Mouse (Mus musculus) neural tube, embryonic 14.5 days (tissue): ENCODE results near the gene Ankzf1. TPM values are rescaled to one million over a fixed set of nuclear protein-coding genes. Genes with fewer than 3 reads are reported as not detected.

Experiments
- ATAC-seq: fragments of 200-750 bp; cut with Nextera tagmentation; 2 replicates; pipeline ENCODE4 v1.8.0; 2017; ENCODE audit warnings: low read depth, mild to moderate bottlenecking, moderate TSS enrichment, moderate library complexity
- H3K27ac ChIP-seq: fragments of 300-500 bp; sonication (generic); 2 replicates; pipeline ENCODE4 v1.5.1; 2014; ENCODE audit warnings: low read depth, mild to moderate bottlenecking, control low read depth, low read length, moderate library complexity, mixed read lengths
- H3K27me3 ChIP-seq: fragments of 300-500 bp; sonication (generic); 2 replicates; pipeline ENCODE4 v1.6.1; 2014; ENCODE audit warnings: low read length; ENCODE audit not compliant: control insufficient read depth, insufficient read depth
- H3K36me3 ChIP-seq: fragments of 300-500 bp; sonication (generic); 2 replicates; pipeline ENCODE4 v1.6.1; 2014; ENCODE audit warnings: low read length, mixed read lengths; ENCODE audit not compliant: control insufficient read depth, insufficient read depth
- H3K4me1 ChIP-seq: fragments of 300-500 bp; sonication (generic); 2 replicates; pipeline ENCODE4 v1.6.1; 2014; ENCODE audit warnings: low read length; ENCODE audit not compliant: control insufficient read depth, insufficient read depth
- H3K4me2 ChIP-seq: fragments of 300-500 bp; sonication (generic); 2 replicates; pipeline ENCODE4 v1.6.1; 2014; ENCODE audit warnings: mild to moderate bottlenecking, low read depth, low read length, control low read depth
- H3K4me3 ChIP-seq: fragments of 300-500 bp; sonication (generic); 2 replicates; pipeline ENCODE4 v1.5.1; 2014; ENCODE audit warnings: low read depth, low read length, control low read depth, mixed read lengths
- H3K9ac ChIP-seq: fragments of 300-500 bp; sonication (generic); replicated peaks from 2 replicates; pipeline ENCODE4 v1.6.1; 2014; ENCODE audit warnings: low read depth, mild to moderate bottlenecking, control low read depth, low read length, mixed read lengths
- H3K9me3 ChIP-seq: fragments of 300-500 bp; sonication (generic); 2 replicates; pipeline ENCODE4 v1.6.1; 2016; ENCODE audit warnings: low read length; ENCODE audit not compliant: control insufficient read depth
- WGBS: fragments of 180-500 bp; shearing (Covaris S2); extraction: QIAGEN DNeasy Blood & Tissue Kit; methylation state at CpG from one replicate; pipeline ENCODE4 v1.1.7; 2014; 5-methylcytosine and 5-hydroxymethylcytosine counted together
- polyA plus RNA-seq: library from polyadenylated mRNA; unstranded; fragments of >200 nt; fragmentation: Nextera tagmentation; extraction: Ambion mirVana; gene quantifications from 2 replicates; pipeline ENCODE4 v1.2.1, GENCODE M21; 2014

Ankzf1 gene
- polyA plus RNA-seq, 1 experiment from 2014 or later, result 20.2 TPM

DNA sequence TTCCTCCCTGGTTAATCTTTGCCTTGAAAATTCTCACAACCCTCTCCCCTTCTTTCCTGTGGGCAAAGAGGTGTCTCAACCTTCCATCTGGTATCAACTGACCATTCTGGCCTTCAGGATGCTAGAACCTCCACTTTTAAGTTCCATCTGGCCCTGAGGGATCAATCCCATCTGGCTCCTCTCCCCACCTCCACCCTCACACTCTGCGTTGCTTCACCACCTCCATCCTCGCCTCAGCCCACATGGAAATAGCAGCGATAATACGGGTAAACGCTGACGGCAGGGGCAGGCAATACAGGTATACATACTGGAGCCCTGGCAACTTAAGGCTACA lies 25.9 kb downstream of the Ankzf1 start:
- no peaks in the 10 kb centered on the region for H3K9me3 ChIP-seq
- H3K4me3 ChIP-seq, result no peak overlapping the region
- H3K27ac ChIP-seq, result no peak overlapping the region
- H3K9ac ChIP-seq, result no peak overlapping the region
- no peak for ATAC-seq
- H3K27me3 ChIP-seq, result peaks cover 32% of the 10 kb centered on the region
- WGBS, result 3% methylated on average over 6 of the region's 6 CpGs
- peaks cover 10% of the 10 kb centered on the region; the same call in 1 of the 2 replicates for H3K4me1 ChIP-seq
- H3K4me2 ChIP-seq, result peak overlapping the region; percentile 78; the same call in 1 of the 2 replicates
- peaks cover 18% of the 10 kb centered on the region for H3K36me3 ChIP-seq

DNA sequence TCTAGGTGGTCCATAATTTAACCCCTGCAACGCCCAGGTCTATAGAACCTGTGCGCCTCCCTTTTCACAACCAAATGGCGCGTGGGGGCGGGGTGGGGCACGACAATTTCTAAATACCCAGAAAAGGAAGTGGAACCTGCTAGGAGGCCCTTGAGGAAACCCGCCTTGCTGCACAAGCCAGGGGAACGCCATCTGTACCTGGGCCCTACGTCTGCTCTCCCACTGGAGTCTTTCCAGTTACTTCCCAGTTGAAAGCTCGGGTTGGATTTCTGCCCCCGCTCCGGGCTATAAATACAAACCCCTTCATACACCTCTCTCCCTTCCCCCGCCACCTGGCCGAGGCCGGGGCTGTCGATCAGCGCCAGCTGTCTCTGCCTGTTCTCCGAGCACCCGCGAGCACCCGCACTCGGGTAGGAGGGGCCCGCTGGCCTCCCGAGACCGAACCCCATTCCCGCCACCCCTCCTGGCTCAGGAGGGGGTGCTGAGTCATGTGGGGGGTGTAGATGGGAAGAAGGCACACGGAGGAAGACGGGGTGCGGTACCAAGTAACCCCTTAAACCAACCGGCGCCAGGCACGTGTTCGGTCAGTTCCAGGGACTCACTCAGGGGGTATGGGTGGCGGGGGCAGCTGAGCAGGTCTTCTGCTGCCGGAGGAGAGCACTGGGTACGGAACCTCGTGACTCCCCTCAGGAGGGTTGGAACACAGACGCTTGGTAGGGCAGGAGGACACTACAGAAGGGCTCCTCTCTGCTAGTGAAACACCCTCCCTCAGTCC lies 26.5 kb downstream of the Ankzf1 start:
- H3K9me3 ChIP-seq, result no peaks in the 10 kb centered on the region
- peak overlapping the region; percentile 44 for H3K4me3 ChIP-seq
- peak; percentile 72; the same call in 1 of the 2 replicates for ATAC-seq
- peaks cover 16% of the 10 kb centered on the region for H3K36me3 ChIP-seq
- H3K4me1 ChIP-seq, result peaks cover 10% of the 10 kb centered on the region; the same call in 1 of the 2 replicates
- WGBS, result 2% methylated on average over 38 of the region's 38 CpGs
- peak overlapping the region; percentile 28; the same call in 1 of the 2 replicates for H3K9ac ChIP-seq
- H3K27ac ChIP-seq, result no peak overlapping the region
- peak overlapping the region; percentile 78 for H3K4me2 ChIP-seq
- H3K27me3 ChIP-seq, result peaks cover 35% of the 10 kb centered on the region

DNA sequence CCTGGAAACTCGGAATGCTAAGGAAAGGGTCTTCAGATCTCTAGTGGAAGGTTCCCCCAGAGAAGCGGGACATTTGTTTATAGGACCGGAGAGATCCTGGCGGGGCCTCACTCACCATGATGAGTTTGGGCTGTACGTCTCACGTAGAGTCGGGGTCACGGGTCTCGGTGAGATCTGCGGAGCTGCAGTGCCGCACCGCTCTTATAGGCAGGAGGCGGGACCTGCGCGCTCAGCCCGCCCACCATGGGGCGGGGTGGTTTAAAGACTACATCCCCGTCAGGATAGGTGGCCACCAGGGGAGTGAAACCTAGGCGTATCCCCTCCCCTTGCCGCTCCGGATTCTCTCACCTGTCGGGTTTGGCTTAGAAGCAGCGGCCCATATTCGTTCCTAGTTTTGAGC lies 27.1 kb downstream of the Ankzf1 start:
- peak; percentile 90 for ATAC-seq
- Histone ChIP-seq H3K4me1 (peaks cover 10% of the 10 kb centered on the region; the same call in 1 of the 2 replicates), H3K9ac (peak overlapping the region; percentile 51), H3K4me3 (peak overlapping the region; percentile 44), H3K4me2 (peak overlapping the region; percentile 78), H3K27ac (no peak overlapping the region), H3K9me3 (no peaks in the 10 kb centered on the region), H3K27me3 (peaks cover 35% of the 10 kb centered on the region), H3K36me3 (peaks cover 10% of the 10 kb centered on the region; the same call in 1 of the 2 replicates)
- under 1% methylated on average over 22 of the region's 24 CpGs for WGBS

DNA sequence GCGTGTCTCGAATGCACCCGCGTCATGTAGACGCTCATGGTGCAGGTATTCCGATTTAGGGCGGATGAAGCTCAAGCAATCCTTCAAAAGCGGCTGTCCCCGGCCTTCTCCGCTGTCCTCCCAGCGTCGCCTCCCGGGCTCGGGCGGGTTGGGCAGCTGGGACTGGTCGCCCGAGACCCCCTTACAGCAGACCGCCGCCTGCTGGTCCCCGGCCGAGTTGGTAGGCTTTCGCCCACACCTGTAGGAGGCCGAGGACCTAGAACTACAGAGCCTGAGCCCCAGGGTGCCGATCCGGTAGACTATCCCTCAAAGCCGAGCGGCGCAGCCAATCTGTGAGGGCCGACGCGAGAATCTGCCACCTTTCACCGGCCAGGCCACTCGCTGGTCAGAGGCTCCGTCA lies 27.6 kb downstream of the Ankzf1 start, which contains the start of gene Tuba4a:
Tuba4a (minus strand) TSS at position 335 of the 400 bp plus-strand sequence.
- peak within 1 kb of the TSS; percentile 44 for H3K4me3 ChIP-seq
- peaks cover 5% of the 10 kb centered on the region; the same call in 1 of the 2 replicates for H3K36me3 ChIP-seq
- peaks cover 10% of the 10 kb centered on the region; the same call in 1 of the 2 replicates for H3K4me1 ChIP-seq
- H3K9ac ChIP-seq, result peak within 1 kb of the TSS; percentile 51
- no peak within 1 kb of the TSS for H3K27ac ChIP-seq
- H3K27me3 ChIP-seq, result peaks cover 35% of the 10 kb centered on the region
- peak within 1 kb of the TSS; percentile 78 for H3K4me2 ChIP-seq
- ATAC-seq, result peak; percentile 57
- no peaks in the 10 kb centered on the region for H3K9me3 ChIP-seq
- under 1% methylated on average over 34 of the region's 34 CpGs for WGBS

DNA sequence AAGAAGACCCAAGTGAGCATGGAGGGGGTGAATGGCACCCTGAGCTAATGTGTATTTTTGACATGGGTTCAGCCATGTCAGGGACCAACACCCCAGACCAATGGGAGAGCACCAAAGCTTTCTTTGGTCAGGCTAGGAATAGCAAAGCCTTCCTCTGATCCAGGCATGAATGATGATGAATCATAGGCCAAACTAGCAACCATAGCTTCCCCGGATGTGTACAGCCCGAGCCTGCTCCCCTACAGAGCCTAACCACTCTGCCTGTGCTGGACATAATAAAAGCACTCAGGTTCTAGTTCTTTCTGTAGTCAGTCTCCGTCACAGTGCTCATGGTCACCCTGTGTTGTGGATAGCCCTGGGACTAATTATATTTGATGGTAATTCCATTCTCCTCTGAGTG lies 29.6 kb downstream of the Ankzf1 start:
- ATAC-seq, result no peak
- H3K27me3 ChIP-seq, result peaks cover 35% of the 10 kb centered on the region

DNA sequence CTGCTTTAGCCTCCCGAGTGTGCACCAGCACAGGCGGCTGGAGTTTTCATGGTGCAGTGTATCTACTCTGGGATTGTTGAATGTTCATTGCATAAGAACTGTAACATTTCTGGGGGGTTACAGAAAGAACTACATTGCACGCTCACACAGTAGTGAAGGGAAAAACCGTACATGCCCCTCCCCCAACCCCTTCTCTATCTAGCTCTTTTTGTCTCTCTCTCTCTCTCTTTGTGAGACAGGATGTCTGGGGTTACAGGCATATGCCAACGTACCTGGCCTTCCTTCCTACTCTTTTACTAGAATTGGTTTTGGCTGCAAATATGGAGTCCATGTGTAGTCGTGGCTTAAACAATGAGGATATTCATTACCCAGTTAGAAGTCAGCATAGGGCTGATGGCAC lies 31.0 kb downstream of the Ankzf1 start:
- Histone ChIP-seq H3K4me1 (peaks cover 10% of the 10 kb centered on the region; the same call in 1 of the 2 replicates), H3K4me3 (no peak overlapping the region), H3K9ac (no peak overlapping the region), H3K4me2 (no peak overlapping the region), H3K9me3 (no peaks in the 10 kb centered on the region), H3K27ac (no peak overlapping the region), H3K27me3 (peaks cover 27% of the 10 kb centered on the region), H3K36me3 (no peaks in the 10 kb centered on the region)
- ATAC-seq, result no peak
- 85% methylated on average over 6 of the region's 6 CpGs for WGBS

More for the DNA sequence above, 29.6 kb downstream of the Ankzf1 start:
- no peak overlapping the region for H3K27ac ChIP-seq
- no peaks in the 10 kb centered on the region for H3K36me3 ChIP-seq
- no peak overlapping the region for H3K4me2 ChIP-seq
- WGBS, result 87% methylated on average over 3 of the region's 3 CpGs
- peaks cover 10% of the 10 kb centered on the region; the same call in 1 of the 2 replicates for H3K4me1 ChIP-seq
- H3K9me3 ChIP-seq, result no peaks in the 10 kb centered on the region
- H3K9ac ChIP-seq, result no peak overlapping the region
- H3K4me3 ChIP-seq, result no peak overlapping the region

DNA sequence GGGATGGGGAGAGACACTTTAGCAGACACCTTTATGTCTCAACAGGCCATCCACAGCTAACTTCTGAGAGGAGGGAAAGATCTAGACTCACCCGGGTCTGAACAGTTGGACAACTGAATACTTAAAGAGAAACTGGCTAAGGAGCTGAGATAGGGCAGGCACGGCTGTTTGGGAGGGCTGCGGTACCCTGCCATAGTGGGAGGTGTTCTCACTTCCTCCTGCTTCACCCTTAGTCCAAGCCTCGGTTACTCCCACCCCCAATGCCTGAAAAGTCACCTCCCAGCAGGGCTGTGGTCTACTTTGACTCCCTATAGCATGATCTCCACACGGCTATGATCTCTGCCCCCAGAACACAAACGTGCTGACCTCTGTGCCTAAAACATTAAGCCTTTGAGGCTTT lies 31.6 kb downstream of the Ankzf1 start:
- Histone ChIP-seq H3K36me3 (no peaks in the 10 kb centered on the region), H3K9ac (no peak overlapping the region), H3K4me3 (no peak overlapping the region), H3K4me1 (peaks cover 5% of the 10 kb centered on the region; the same call in 1 of the 2 replicates), H3K27ac (no peak overlapping the region), H3K4me2 (no peak overlapping the region), H3K27me3 (peaks cover 23% of the 10 kb centered on the region), H3K9me3 (no peaks in the 10 kb centered on the region)
- ATAC-seq, result no peak
- WGBS, result 74% methylated on average over 6 of the region's 6 CpGs

DNA sequence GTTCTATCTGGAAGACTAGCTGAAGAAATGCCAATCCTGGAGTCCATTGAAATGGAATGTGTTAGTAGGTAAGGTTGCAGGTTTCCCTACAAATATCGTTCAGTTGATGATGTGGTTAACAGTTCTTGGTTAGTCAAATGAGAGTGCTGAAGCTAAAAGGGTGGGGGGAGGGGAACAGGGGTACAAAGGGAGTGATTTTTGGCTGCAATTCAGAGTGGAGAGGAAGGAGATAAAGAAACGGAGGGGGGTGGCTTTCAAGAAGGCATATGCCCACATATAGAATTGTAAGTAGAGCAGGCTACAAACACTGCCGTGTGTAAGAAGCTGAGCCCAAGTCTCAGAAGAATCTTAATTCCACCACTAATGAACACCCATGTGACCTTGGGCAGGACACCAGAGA lies 33.5 kb downstream of the Ankzf1 start:
- Histone ChIP-seq H3K9ac (no peak overlapping the region), H3K27ac (no peak overlapping the region), H3K27me3 (peaks cover 12% of the 10 kb centered on the region), H3K9me3 (no peaks in the 10 kb centered on the region), H3K4me2 (no peak overlapping the region), H3K4me3 (no peak overlapping the region), H3K36me3 (no peaks in the 10 kb centered on the region), H3K4me1 (no peaks in the 10 kb centered on the region)
- ATAC-seq, result no peak
- WGBS, result 69% methylated on average over 3 of the region's 3 CpGs

DNA sequence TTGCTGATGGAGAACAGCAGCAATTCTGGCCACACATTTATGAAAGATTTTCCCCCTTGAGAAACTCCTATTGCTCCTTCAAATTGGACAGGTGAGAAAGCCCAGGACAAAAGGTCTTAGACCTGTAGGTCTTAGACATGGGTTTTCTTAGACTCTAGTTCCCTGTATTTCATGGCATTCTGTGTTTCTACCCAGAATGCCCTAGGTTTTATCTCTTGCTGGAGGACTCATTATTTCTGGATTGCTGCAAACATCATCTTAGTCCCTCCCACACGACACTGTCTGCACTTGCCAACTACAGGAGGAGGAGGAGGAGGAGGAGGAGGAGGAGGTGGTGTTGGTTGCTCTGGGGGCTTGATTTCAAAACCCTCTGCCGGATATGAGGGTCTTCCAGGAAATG lies 34.2 kb downstream of the Ankzf1 start:
- no peaks in the 10 kb centered on the region for H3K9me3 ChIP-seq
- WGBS, result 74% methylated on average over 2 of the region's 2 CpGs
- H3K4me1 ChIP-seq, result no peaks in the 10 kb centered on the region
- peaks cover 5% of the 10 kb centered on the region for H3K27me3 ChIP-seq
- H3K4me3 ChIP-seq, result no peak overlapping the region
- no peaks in the 10 kb centered on the region for H3K36me3 ChIP-seq
- no peak for ATAC-seq
- no peak overlapping the region for H3K9ac ChIP-seq
- H3K27ac ChIP-seq, result no peak overlapping the region
- no peak overlapping the region for H3K4me2 ChIP-seq
